Mouse (Mus musculus) cerebellum, adult (tissue): Measurements from ENCODE around the gene Rps2.

ENCODE experiments used
- ATAC-seq: cut with Nextera tagmentation; 2 replicates; pipeline ENCODE4 v1.9.2; 2017; ENCODE audit warnings: mild to moderate bottlenecking, moderate library complexity, mixed read lengths; ENCODE audit not compliant: insufficient number of reproducible peaks, low FRiP score, low TSS enrichment

Rps2 gene

DNA sequence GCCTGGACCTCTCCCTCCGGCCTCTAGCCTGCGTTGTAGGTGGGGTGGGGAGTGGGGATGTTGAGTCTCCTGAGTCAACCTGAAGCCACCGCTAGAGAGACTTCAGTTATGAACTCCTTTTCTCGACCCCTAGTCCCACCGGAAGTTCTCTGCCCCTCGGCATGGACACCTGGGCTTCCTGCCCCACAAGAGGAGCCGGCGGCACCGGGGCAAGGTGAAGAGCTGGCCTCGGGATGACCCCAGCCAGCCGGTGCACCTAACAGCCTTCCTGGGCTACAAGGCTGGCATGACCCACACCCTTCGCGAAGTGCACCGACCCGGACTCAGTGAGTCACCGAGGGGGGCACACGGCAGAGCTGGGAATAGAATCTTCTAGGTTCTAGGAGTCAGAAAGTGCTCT is 10.3 kb downstream of the Rps2 start:
- no peak for ATAC-seq

DNA sequence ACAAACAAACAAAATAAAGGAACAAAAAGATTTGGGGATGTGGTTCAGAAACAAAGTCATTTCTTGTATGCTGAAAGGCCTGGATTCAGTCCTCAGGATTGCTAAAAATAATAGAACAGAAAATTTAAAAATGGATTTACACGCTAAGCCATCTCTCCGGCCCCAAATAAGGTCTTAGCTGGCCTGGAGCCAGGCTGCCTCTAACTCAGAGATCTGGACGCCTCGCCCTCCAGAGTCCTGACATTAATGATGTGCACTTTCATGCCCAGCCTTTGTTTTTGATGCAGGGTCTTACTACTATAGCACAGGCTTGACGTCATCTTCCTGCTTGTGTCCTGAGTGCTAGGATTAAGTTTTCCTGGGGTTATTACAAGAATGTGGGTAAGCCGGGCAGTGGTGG is 11.2 kb downstream of the Rps2 start:
- no peak for ATAC-seq

DNA sequence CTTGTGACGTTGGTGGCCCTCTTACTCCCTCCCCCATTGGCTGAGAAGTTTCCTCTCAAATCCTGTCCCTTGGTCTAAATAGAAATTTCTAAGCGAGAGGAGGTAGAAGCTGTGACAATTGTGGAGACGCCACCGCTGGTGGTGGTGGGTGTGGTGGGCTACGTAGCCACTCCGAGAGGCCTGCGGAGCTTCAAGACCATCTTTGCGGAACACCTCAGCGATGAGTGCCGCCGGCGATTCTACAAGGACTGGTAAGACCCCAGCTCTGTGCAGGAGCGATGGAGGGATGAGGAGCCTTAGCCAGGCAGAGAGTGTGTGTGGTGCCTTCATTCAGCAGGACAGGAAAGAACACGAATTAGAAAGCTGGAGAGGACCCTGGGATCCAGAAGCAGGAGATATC is 12.9 kb downstream of the Rps2 start:
- no peak for ATAC-seq

DNA sequence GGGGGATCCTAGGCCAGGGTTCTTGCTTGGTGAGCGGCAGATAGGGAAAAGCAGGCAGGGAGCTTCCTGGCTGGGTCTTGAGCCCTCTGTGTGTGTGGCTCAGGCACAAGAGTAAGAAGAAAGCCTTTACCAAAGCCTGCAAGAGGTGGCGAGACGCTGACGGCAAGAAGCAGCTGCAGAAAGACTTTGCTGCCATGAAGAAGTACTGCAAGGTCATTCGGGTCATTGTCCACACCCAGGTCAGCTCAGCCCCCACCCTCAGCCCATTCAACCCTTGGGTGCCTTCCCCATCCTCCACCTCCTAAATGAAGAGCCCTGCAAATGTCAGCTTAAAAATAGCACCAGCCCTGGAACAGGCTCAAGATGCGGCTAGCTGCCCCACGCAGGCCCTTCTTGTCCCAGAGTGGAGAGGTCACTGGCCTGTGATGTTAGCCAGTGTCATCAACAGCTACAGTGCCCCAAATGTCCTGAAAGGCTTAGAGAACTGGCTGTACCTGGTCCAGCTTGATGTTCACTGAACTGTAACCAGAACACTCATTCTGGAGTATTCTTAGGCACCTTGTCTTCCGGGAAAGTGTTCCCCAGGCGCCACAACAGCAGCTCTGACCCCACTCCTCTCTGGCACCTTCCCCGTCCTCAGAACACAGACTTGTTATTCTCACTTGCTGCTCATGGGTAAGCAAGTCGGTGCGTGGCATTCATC is 14.5 kb downstream of the Rps2 start:
- ATAC-seq: no peak

DNA sequence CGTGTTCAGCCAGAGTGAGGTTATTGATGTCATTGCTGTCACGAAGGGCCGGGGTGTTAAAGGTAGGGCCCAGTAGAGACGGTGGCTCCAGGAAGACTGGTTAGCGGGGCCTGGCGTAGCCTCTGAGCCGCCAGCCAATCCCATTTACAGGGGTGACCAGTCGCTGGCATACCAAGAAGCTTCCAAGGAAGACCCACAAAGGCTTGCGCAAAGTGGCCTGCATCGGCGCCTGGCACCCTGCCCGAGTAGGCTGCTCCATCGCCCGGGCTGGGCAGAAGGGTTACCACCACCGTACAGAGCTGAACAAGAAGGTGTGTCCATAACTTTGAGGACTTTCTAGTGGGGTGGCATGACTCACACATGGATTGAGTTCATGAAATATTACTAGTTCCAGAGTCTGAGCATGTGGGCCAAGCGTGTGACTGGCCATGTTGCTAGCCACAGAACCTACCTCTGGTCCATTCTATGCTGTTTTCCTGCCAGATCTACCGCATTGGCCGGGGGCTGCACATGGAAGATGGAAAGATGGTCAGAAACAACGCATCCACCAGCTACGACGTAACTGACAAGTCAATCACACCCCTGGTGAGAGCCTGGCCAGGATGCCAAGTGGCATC is 15.6 kb downstream of the Rps2 start:
- no peak for ATAC-seq

DNA sequence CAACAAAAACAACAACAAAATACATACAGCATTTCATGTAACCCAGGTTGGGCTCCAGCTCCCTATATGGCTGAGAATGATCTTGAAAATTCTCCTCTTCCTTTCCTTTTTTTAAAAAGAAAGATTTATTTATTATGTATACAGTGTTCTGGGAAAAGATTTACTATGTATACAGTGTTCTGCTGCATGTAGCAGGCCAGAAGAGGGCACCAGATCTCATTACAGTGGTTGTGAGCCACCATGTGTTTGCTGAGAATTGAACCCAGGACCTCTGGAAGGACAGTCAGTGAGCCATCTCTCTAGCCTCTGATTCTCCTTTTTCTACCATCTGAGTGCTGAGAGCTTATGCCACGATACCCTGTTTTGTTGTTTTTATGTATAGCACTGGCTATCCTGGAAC is 16.6 kb downstream of the Rps2 start:
- no peak for ATAC-seq

DNA sequence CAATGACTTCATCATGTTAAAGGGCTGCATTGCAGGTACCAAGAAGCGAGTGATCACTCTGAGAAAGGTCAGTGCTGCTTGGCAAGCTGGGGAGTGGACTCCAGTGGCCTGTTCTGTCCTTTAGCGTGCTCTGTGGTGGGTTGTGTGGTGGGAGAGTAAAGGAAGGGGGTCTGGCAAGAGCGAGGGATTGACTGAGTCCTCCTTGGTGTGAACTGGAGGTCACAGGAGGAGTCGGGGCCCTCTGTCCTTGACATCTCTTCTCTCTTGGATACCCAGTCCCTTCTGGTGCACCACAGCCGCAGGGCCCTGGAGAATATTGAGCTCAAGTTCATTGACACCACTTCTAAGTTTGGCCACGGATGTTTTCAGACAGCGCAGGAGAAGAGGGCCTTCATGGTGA is 17.5 kb downstream of the Rps2 start:
- no peak for ATAC-seq

DNA sequence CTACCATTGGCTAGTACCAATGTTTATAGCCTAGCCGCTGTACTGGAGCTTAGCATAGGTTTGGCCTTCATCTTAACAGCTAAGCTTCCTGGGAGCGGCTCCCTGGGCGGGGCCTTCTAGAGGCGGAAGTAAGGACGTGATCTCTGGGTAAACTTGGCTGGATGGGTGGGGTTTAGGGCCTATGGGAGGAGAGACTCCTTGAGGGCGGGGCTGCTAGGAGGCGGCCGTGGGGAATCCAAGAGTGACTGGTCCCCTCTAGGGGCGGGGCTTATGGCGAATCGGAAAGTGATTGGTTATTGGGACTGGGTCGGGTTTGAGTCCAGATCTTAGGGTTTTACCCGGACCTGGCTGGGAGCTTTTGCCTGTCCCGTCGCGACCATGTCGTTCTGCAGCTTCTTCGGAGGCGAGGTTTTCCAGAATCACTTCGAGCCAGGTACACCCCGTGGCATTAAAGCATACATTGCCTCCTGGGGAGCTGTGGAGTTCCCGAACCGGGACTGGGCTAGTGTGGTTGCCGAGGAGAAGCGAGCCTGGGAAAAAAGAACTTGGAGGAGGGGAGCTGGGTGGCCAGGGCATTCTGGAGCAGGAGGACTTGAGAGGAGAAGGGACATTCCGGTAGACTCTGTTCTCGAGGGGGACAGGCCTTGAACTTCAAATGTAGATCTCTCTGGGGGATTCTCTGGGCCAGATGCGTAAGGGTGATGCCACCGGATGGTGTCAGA is 18.6 kb downstream of the Rps2 start, which contains the start of gene Msrb1:
TSS of gene Msrb1 (plus strand) at position 313 of the 722 bp plus-strand sequence.
- peak; percentile 84 for ATAC-seq

DNA sequence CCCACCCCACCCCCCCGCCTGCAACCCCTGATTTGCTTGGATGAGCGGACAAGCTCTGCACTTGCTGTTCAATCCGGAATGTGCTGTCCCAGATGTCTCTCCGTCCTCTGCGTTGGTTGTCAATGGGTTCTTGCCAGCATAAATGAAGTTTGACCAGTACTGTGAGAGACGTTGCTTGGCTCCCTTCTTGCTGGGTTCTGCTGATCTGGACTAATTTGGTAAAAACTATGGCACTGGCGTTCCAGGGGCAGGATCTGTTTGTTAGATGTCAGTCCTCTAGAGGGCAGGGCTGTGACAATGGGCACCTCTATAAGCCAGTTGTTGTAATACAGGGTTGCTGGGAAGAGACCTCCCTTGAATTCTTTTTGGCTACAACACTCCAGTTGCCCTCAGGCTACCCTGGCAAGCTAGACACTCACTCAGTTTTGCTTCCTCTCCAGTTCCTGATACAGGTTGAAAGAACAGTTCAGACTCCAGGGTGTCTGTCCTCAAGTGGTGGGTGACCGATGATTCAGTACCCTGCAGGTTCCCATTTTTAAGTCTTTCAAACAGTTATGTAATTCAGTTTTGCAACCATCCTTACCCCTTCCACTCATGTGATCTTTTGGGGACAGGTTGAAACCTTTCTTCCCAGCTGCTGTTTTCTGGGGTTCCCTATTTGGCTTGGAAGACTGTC is 19.4 kb downstream of the Rps2 start:
- no peak for ATAC-seq

DNA sequence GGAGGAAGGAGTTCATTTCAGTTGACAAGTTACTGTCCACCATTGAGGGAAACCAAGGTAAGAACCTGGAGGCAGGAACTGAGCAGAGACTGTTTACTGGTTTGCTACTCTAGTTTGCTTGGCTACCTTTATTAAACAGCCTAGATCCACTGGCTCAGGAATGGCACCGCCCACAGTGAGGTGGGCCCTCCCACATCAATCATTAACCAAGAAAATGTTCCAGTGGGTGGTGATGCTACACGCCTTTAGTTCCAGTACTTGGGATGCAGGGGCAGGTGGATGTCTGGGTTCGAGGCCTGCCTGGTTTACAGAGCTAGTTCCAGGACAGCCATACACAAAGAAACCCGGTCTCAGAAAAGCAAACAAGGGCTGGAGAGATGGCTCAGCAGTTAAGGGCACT is 20.3 kb downstream of the Rps2 start:
- ATAC-seq: no peak

DNA sequence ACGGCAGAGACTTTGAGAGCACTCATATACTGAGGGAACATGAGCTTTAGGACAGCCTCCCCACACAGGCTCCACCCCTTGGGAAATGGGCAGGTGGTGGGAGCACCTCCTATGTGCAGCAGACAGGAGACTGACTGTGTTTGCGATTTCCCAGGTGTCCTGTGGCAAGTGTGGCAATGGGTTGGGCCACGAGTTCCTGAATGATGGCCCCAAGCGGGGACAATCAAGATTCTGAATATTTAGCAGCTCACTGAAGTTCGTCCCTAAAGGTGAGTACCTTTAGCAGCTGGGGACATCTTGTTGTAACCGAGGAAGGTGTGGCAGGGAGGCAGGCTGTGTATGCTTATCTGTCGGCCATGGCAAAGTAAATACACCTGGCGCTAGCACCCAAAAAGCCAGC is 22.0 kb downstream of the Rps2 start:
- ATAC-seq: no peak

DNA sequence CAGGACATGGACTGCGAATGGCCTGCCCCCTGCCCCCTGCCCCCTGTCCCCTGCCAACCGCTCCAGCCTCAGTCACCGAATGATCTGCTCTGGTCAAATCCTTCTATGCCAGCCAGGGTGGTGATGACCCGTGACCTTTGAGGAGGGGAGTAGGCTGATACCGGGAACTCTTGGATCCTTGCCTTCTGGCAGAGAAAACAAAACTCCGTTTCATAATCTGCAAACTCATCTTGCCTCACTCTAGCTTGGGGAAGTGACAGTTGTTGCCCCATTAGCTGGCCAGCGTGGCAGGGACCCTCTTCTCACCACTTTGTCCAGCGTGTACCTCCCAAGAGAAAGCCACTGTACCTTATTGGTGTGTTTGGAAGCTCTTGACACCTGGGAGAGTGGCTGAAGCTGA is 24.4 kb downstream of the Rps2 start:
- no peak for ATAC-seq

DNA sequence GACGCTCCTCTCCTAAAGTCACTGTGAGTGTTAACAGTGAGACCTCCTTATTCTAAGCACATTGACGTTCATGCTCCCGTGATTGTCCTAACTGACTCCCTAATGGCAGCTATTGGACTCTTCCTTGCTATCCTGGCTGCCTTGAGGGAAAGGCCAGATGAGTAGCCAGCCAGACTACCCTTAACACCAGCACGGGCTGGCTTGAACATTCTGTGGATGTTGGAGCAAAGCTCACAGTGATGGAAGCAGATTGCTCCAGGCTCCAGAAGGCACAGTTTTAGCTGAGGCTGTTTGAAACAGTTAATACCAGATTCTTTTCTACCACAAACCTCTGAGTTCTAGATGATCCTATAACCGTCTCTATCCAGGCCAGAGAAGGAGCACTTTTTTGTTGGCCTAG is 26.0 kb downstream of the Rps2 start:
- no peak for ATAC-seq

DNA sequence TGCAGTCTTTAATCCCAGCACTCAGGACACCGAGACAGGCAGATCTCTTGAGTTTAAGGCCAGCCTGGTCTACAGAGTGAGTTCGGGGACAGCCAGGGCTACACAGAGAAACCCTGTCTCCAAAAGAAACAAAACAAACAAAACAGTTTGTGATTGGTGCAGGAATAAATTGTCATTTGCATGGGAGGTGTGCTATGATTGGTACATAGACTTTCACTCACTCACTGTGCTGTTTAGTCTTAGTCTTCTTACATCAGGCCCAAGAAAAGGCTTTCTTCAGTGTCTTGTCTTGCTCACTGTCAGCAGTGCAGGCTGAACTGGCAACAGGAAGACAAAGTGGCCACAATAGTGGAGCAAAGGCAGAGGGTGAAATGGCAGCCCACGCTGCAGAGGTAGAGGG is 26.5 kb downstream of the Rps2 start:
- ATAC-seq: no peak

DNA sequence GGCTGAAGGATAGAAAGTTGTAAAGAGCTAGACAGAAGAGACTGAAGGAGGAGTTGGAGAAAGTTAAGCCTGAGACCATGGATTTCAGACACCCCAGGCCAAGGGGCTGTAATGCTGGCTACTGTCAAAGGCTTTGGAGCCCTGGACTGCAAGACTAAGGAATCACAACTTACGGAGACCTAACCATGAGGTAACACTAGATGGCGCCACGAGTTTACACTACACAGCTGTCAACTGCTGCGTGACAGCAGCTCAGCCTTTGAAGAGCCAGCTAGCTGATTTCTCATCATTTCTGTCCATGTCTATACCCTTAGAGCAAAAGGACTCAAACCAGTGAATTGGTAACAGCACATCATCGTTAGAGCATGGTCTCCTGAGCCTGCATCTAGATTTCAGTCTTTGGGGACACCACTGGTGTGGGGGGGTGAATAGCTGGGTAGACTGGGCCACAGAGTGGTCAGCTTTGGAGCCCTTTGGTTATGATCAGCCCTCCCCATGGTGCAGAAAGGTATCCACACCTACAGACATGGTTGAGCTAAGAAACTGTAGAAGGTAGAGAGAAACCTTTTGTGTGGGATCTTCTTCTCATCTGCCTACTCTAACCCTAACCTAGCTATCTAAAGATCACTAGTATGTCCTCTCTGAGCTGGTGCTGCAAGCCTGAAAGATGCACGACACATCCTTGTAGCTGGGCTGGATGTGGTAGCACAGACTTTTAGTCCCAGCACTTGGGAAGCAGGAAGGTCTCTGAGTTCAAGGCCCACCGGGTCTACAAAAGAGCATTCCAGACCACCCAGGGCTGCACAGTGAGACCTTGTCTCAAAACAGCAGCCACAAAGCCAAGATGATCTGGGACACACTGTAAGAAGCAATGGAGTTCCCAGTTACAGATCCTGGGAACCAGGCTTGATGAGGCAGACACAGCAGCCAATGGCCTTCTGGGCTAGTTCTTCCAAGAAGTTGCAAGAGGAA is 27.9 kb downstream of the Rps2 start:
- no peak; the same call in 1 of the 2 replicates for ATAC-seq

DNA sequence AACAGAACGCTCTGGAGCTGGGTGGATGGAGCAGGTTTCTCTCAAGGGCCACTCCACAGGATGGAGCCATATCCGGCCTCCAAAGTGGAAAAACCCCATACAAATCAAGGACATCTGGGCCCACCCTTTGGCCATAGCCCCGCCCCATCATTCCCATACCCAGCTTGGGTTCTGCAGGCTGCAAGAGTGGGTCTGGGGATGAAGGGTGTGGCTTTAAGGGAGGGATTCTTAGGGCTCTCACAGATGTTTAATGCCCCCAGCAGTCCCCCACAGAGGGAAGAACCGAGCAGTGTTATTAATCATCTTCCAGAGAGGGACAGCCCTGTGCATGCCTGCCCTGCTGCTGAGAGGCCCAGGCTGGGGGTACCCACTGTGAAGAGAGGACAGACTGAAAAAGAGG is 29.1 kb downstream of the Rps2 start:
- no peak for ATAC-seq

DNA sequence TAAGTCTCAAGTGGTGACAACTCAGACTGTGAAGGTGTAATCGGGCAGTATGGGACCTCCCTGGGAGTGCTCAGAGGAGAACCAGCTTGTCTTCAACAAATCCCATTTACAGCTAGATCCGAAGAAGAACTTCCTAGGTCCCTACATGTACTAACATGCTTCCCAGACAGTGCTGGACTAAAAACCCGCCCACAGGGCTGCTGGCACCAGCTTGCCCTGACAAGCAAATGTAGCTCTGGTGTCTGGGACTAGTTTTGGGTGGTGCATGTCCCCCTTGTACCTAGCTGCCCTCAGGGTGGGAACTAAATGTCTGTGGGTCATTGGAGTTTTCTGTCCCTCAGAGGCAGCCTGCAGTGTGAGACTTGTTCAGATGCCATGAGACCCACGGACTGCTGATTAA is 33.6 kb downstream of the Rps2 start:
- ATAC-seq: no peak

DNA sequence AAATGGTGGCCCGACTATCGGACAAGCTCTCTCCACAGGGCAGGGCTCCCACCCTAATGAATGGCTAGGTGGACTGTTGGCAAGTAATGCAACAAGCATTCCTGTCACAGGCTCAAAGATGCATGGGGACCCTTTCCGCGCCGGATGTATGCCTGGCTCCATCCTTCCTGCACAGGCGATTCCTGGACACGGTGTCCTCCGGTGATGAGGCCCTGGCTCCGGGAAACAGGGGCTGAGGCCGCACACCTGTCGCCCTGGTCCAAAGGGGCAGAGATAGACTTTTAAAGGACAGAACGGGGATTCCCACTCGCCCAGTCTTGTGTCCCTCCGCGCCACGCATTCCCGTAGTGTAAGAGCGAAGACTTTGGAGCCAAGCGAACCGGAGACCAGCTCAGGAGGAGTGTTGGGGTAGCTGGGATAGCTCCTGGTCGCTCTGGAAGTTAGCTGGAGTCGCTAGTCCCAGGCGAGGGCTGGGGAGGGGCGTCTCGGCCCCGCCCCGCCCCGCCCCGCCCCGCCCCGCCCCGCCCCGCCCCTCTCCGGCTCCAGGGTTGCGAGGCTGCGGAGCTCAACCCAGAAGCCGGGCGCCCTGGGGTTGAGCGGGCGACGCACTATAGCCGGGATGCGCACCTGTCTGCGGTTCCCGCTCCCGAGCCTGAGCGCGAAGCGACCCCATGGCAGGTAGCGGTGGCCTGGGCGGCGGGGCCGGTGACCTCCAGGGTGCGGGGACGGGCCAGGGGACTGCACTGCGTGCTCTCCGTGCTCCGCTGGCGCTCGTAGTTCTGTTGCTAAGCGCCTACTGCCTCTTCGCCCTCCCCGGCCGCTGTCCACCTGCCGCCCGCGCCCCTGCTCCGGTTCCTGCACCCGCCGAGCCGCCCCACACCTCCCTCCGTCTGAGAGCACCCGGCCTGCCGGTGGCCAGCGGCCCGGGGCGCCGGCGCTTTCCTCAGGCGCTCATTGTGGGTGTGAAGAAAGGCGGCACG is 34.8 kb downstream of the Rps2 start, which contains the start of gene Hs3st6:
TSS of gene Hs3st6 (plus strand) at position 574 of the 980 bp plus-strand sequence.
- no peak for ATAC-seq

DNA sequence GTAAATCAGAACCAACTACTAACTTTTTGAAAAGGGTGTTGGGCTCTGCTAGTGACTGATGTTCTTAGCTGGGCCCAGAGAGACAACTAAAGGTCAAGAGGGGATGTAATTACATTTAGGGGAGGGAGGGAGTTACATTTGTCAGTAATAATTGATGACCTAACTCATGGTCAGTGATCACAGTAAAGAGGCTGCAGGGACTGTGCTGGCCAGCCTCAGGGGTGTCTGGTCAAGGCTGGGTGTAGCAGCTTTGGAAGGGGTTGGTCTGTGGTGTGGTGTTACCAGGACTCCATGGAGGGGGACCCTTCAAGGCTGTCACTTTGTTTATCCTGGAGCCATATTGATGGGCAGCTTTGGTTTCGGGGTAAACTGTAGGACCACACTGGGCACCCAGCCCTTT is 39.5 kb downstream of the Rps2 start:
- ATAC-seq: no peak
